Mouse (Mus musculus) lung, postnatal 0 days (tissue): ENCODE results near the gene Pla2g6. TPM values are rescaled to one million over a fixed set of nuclear protein-coding genes. Genes with fewer than 3 reads are reported as not detected.
A peak's percentile ranks its signal among the peaks of the same experiment; 100 is the strongest.

Experiments
- ATAC-seq: fragments of 200-750 bp; cut with Nextera tagmentation; 2 replicates; pipeline ENCODE4 v1.8.0; 2017; ENCODE audit warnings: moderate library complexity
- DNase-seq: peaks from one replicate; pipeline ENCODE4 v3.0.0-alpha.2; 2016; ENCODE audit warnings: low spot score
- H3K27ac ChIP-seq: fragments of 300-500 bp; sonication (generic); 2 replicates; pipeline ENCODE4 v1.5.1; 2014; ENCODE audit warnings: antibody characterized with exemption, mild to moderate bottlenecking, low read length, mixed read lengths
- H3K27me3 ChIP-seq: fragments of 300-500 bp; sonication (generic); replicated peaks from 2 replicates; pipeline ENCODE4 v1.6.1; 2014; ENCODE audit warnings: low read length, mixed read lengths; ENCODE audit not compliant: insufficient read depth
- H3K36me3 ChIP-seq: fragments of 300-500 bp; sonication (generic); 2 replicates; pipeline ENCODE4 v1.6.1; 2014; ENCODE audit warnings: low read length, mixed read lengths; ENCODE audit not compliant: insufficient read depth
- H3K4me1 ChIP-seq: fragments of 300-500 bp; sonication (generic); 2 replicates; pipeline ENCODE4 v1.6.1; 2014; ENCODE audit warnings: antibody characterized with exemption, low read depth, low read length, mixed read lengths; ENCODE audit not compliant: insufficient read depth
- H3K4me2 ChIP-seq: fragments of 300-500 bp; sonication (generic); replicated peaks from 2 replicates; pipeline ENCODE4 v1.6.1; 2014; ENCODE audit warnings: low read depth, mild to moderate bottlenecking, low read length, moderate library complexity, mixed read lengths
- H3K4me3 ChIP-seq: fragments of 300-500 bp; sonication (generic); 2 replicates; pipeline ENCODE4 v1.5.1; 2014; ENCODE audit warnings: low read depth, low read length
- H3K9ac ChIP-seq: fragments of 300-500 bp; sonication (generic); replicated peaks from 2 replicates; pipeline ENCODE4 v1.6.1; 2014; ENCODE audit warnings: low read depth, mild to moderate bottlenecking
- H3K9me3 ChIP-seq: fragments of 300-500 bp; sonication (generic); 2 replicates; pipeline ENCODE4 v1.6.1; 2016; ENCODE audit warnings: low read length, mixed read lengths
- CTCF ChIP-seq: IDR thresholded peaks from 2 replicates; pipeline ENCODE4 v1.5.1; 2016; ENCODE audit warnings: antibody characterized with exemption, mild to moderate bottlenecking
- EP300 ChIP-seq: IDR thresholded peaks from 2 replicates; pipeline ENCODE4 v1.6.1; 2016; ENCODE audit warnings: antibody characterized with exemption, mild to moderate bottlenecking, control low read depth
- WGBS: fragments of 180-500 bp; shearing (Covaris S2); extraction: QIAGEN DNeasy Blood & Tissue Kit; methylation state at CpG from one replicate; pipeline ENCODE4 v1.1.7; 2014; 5-methylcytosine and 5-hydroxymethylcytosine counted together
- microRNA counts: library from miRNA; unstranded; fragments of <30 nt; microRNA quantifications from one replicate; lab custom pipeline; 2015
- microRNA-seq: library from miRNA; unstranded; fragments of <30 nt; microRNA quantifications from one replicate; pipeline ENCODE4, GENCODE M21; 2016
- polyA plus RNA-seq: library from polyadenylated mRNA; unstranded; fragments of >200 nt; fragmentation: Nextera tagmentation; extraction: Ambion mirVana; gene quantifications from 2 replicates; pipeline ENCODE4 v1.2.1, GENCODE M21; 2015

Pla2g6 gene
- polyA plus RNA-seq, 1 experiment from 2014 or later = 11.8 TPM

DNA sequence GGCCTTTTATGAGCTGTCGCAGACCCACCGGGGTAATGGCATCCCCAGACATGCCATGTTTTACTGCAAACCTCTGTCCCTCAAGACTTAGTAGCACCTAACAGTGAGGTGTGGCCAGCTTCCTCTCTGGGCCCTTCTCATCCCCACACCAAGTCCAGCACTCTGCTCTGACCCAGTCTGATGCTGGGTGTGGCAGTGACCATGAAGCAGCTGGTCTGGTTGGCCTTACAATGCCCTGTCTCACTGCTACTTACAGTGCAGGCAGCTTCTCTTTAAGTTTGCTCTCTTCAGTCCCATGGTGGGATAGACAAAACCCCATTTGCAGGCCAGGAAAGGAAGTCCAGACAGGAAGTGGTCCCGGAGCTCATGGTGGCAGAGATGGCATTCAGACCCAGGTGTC lies 82.9 kb downstream of the Pla2g6 start:
- DNase-seq (no peak), ATAC-seq (no peak)
- Histone ChIP-seq H3K27ac (no peak overlapping the region), H3K4me1 (no peaks in the 10 kb centered on the region; the same call in 1 of the 2 replicates), H3K27me3 (no peaks in the 10 kb centered on the region), H3K9ac (no peak overlapping the region), H3K4me3 (no peak overlapping the region), H3K9me3 (no peaks in the 10 kb centered on the region), H3K36me3 (no peaks in the 10 kb centered on the region), H3K4me2 (no peak overlapping the region)
- TF ChIP-seq CTCF (no peak), EP300 (no peak)
- WGBS = 79% methylated on average over 3 of the region's 3 CpGs

- no peak overlapping the region for H3K4me3 ChIP-seq
- H3K27me3 ChIP-seq = no peaks in the 10 kb centered on the region
- no peaks in the 10 kb centered on the region; the same call in 1 of the 2 replicates for H3K4me1 ChIP-seq
- peak; percentile 33 for DNase-seq
- no peaks in the 10 kb centered on the region for H3K9me3 ChIP-seq
- H3K36me3 ChIP-seq = peaks cover 6% of the 10 kb centered on the region; the same call in 1 of the 2 replicates
- ATAC-seq = no peak
- H3K9ac ChIP-seq = no peak overlapping the region
- 72% methylated on average over 7 of the region's 7 CpGs for WGBS
- no peak overlapping the region for H3K4me2 ChIP-seq
- TF ChIP-seq CTCF = no peak
- TF ChIP-seq EP300 = no peak
- H3K27ac ChIP-seq = no peak overlapping the region
Measured at GRCm38 (mm10) chr15:79244071-79244893, 83.9 kb downstream of the Pla2g6 start.

DNA sequence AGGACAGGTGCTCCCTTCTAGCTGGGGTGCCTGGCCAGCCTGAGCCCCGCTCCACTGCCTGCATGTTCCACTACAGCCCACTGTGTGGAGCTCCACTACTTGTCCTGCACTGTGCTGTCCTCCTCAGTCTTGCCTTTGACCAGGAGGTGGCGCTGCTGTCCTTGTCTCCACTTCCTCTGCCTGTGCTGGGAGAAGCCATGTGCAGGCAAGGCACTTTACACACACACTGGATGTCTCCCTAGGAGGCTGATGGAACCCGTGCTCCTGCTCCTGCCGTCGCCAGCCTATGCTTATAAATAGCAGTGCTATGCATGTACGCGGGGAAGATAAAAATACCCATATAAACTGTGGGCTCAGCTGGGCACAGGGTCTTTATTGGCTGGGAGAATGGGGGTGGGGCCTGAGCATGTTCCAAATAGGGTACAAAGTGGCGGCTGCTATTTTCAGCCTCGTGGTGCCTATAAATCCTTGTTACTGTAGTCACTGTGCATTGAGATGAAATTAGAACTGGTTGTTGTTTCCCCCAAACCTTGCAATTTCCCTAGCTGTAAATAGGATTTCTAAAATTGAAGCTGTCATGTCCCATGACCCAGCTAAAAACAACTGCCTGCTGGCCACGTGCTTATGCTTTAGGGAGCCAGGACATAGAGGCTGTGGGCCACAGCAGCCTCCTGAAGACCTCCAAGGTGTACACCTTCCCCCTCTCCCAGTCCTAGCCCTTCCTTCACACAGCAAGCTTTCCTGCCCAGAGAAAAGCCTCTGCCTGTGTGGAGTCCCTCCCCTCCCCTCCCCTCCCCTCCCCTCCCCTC lies 84.8 kb downstream of the Pla2g6 start:
- Histone ChIP-seq H3K4me3 (no peak overlapping the region), H3K4me2 (no peak overlapping the region), H3K36me3 (peaks cover 13% of the 10 kb centered on the region; the same call in 1 of the 2 replicates), H3K27me3 (no peaks in the 10 kb centered on the region), H3K4me1 (no peaks in the 10 kb centered on the region; the same call in 1 of the 2 replicates), H3K27ac (no peak overlapping the region), H3K9ac (no peak overlapping the region), H3K9me3 (no peaks in the 10 kb centered on the region)
- 16% methylated on average over 10 of the region's 10 CpGs for WGBS
- ATAC-seq (peak; percentile 98), DNase-seq (peak; percentile 97)
- TF ChIP-seq CTCF (peak; percentile 100), EP300 (no peak)

GRCm38 (mm10) chr15:79242574-79243233 lies 85.5 kb downstream of the Pla2g6 start:
- H3K27ac ChIP-seq = no peak overlapping the region
- peak; percentile 13 for ATAC-seq

DNA sequence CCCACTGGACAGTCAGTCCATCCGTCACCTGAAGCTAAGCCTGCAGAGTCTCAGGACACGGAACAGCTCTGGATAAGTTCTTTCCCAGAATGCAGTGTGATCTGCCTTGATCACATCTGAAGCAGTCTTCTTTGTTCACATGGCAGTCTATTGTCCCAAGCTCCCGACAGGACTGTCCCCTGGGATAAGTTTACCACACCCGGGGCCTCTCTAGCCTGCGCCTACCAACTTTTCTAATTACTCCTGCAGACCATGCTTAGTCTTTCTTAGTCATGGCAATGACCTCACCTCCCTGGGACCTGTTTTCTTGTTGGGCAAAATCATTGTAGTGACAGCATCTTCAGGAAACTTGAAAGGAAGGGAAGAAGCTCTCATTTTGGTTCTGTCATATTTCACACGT lies 90.2 kb downstream of the Pla2g6 start:
- Histone ChIP-seq H3K4me2 (no peak overlapping the region), H3K4me1 (no peaks in the 10 kb centered on the region), H3K36me3 (peaks cover 19% of the 10 kb centered on the region; the same call in 1 of the 2 replicates), H3K27me3 (no peaks in the 10 kb centered on the region), H3K4me3 (no peak overlapping the region), H3K27ac (no peak overlapping the region), H3K9ac (no peak overlapping the region), H3K9me3 (no peaks in the 10 kb centered on the region)
- WGBS = 86% methylated on average over 6 of the region's 6 CpGs
- no peak for DNase-seq
- no peak for ATAC-seq
- TF ChIP-seq EP300 (no peak), CTCF (no peak)

More at GRCm38 (mm10) chr15:79242574-79243233, 85.5 kb downstream of the Pla2g6 start:
- Histone ChIP-seq H3K4me1 (no peaks in the 10 kb centered on the region; the same call in 1 of the 2 replicates), H3K9me3 (no peaks in the 10 kb centered on the region), H3K4me2 (no peak overlapping the region), H3K9ac (no peak overlapping the region), H3K27me3 (no peaks in the 10 kb centered on the region), H3K36me3 (peaks cover 15% of the 10 kb centered on the region; the same call in 1 of the 2 replicates), H3K4me3 (no peak overlapping the region)
- no peak for DNase-seq
- TF ChIP-seq CTCF (no peak), EP300 (no peak)
- whole genome bisulfite sequencing = 66% methylated on average over 13 of the region's 13 CpGs

MicroRNA genes within 50 kb of the gene (microRNA counts, 519-probe panel; counts per million panel counts)
- microRNA mmu-miR-1943 (lab: Ali Mortazavi, UCI) = not detected

Small RNAs within 50 kb of the gene (microRNA-seq; reads per million reads assigned to microRNA genes)
- 3.9 reads per million, percentile 11 among the genes with 10 or more reads in this experiment for gene Mir1943

Other genes with a start within 250 kb of the Pla2g6 start
- gene Micall1, start 219.5 kb downstream of the Pla2g6 start, polyA plus RNA-seq = 8.4 and 9.1 TPM in 2 replicates
- 243 and 261 TPM in 2 replicates for gene Polr2f, start 187.4 kb downstream of the Pla2g6 start, polyA plus RNA-seq
- 29.8 and 30.4 TPM in 2 replicates for gene 1700088E04Rik, start 187.1 kb downstream of the Pla2g6 start, polyA plus RNA-seq
- 0.11 and 0.31 TPM in 2 replicates for gene Sox10, start 163.2 kb downstream of the Pla2g6 start, polyA plus RNA-seq
- gene Pick1, start 99.2 kb downstream of the Pla2g6 start, polyA plus RNA-seq = 22.0 and 22.2 TPM in 2 replicates
- gene Gm49486, start 99.0 kb downstream of the Pla2g6 start, polyA plus RNA-seq = 0.16 and 0.31 TPM in 2 replicates
- 0.07 and 0.13 TPM in 2 replicates for gene Slc16a8, start 73.6 kb downstream of the Pla2g6 start, polyA plus RNA-seq
- 1.4 and 2.7 TPM in 2 replicates for gene Baiap2l2, start 42.9 kb downstream of the Pla2g6 start, polyA plus RNA-seq
- gene Maff, start 18.2 kb upstream of the Pla2g6 start, polyA plus RNA-seq = 10.6 and 10.8 TPM in 2 replicates
- 55.3 and 56.7 TPM in 2 replicates for gene Tmem184b, start 75.2 kb upstream of the Pla2g6 start, polyA plus RNA-seq
- 67.2 and 72.4 TPM in 2 replicates for gene Csnk1e, start 127.2 kb upstream of the Pla2g6 start, polyA plus RNA-seq
- not detected in 2 replicates for gene Kcnj4, start 176.9 kb upstream of the Pla2g6 start, polyA plus RNA-seq
- gene Kdelr3, start 188.0 kb upstream of the Pla2g6 start, polyA plus RNA-seq = 54.3 and 64.5 TPM in 2 replicates
- 28.3 and 39.6 TPM in 2 replicates for gene Ddx17, start 218.4 kb upstream of the Pla2g6 start, polyA plus RNA-seq